Mouse (Mus musculus): ENCODE measurements at regions not wholly inside any gene's neighbourhood (a gene's known extent, or its start where the extent isn't known, plus 50 kb on each side); places are given as distances from the start of the nearest gene placed in this dataset.

DNA sequence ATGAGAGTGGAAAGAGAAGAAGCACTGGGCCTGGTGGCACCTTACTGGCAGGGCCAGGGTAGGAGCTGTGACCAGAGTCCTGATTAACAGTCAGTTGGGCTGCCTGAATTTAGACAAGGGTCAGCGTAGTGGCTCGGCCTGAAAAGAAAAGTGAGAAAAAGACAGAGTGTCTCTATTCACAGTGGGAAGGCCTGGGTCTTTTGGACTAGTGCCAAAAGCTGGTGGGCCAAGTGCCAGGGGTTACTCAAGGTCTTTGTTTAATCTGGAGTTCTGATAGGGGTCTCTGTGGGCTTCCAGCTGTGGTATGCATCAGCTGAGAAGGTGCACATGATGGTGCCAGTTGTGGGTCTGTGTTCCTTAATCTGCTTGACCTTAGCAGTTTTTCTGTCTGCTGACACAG lies 2129.4 kb upstream of the Pcdh20 start:
- ATAC-seq (ENCODE audit: insufficient read depth, low FRiP score, low TSS enrichment) (peak; percentile 43), DNase-seq (ENCODE audit: low spot score) (peak; percentile 43)
- no peaks in the 10 kb centered on the region for H3K36me3 ChIP-seq (ENCODE audit: control insufficient read depth, insufficient read depth, low read length)
- no peak overlapping the region for H3K9ac ChIP-seq (ENCODE audit: low read length)
- H3K4me3 ChIP-seq (ENCODE audit: low read depth, low read length), result no peak overlapping the region
- H3K4me1 ChIP-seq (ENCODE audit: control insufficient read depth, insufficient read depth, low read length), result no peaks in the 10 kb centered on the region
- WGBS, result 55% methylated on average over 2 of the region's 2 CpGs
- H3K4me2 ChIP-seq (ENCODE audit: low read depth), result no peak overlapping the region
- no peaks in the 10 kb centered on the region for H3K27me3 ChIP-seq (ENCODE audit: control insufficient read depth, insufficient read depth, low read length)
- no peak overlapping the region for H3K27ac ChIP-seq (ENCODE audit: low read depth, low read length)
- no peaks in the 10 kb centered on the region for H3K9me3 ChIP-seq (ENCODE audit: control insufficient read depth, low read length)
